Mouse (Mus musculus) gastrocnemius, adult 2 months (tissue): ENCODE data around the gene Oprl1. TPM values are rescaled to one million over a fixed set of nuclear protein-coding genes. Genes with fewer than 3 reads are reported as not detected.

Source experiments
- DNase-seq: peaks from one replicate; pipeline ENCODE4 v3.0.0; 2022
- H3K27ac ChIP-seq: fragments of 200-600 bp; 2 replicates; pipeline ENCODE4 v1.8.1; 2022; ENCODE audit warnings: mild to moderate bottlenecking
- H3K4me3 ChIP-seq: fragments of 200-600 bp; 2 replicates; pipeline ENCODE4 v1.8.1; 2022; ENCODE audit warnings: mild to moderate bottlenecking, moderate library complexity
- CTCF ChIP-seq: fragments of 200-600 bp; IDR thresholded peaks from 2 replicates; pipeline ENCODE4 v1.8.1; 2022; ENCODE audit warnings: antibody characterized with exemption, mild to moderate bottlenecking, moderate library complexity
- intact Hi-C: fragments of 180-260 bp; cut with DNase I; formaldehyde crosslinking; loops from one replicate; pipeline ENCODE4 v1.15.1; 2025
- long read RNA-seq, 2 experiments: library from polyadenylated mRNA; stranded (forward); transcript quantifications; one replicate each; pipeline ENCODE4 v2.0.0; 2021
- total RNA-seq, 2 experiments: library from RNA; stranded (reverse); gene quantifications; 2 replicates each; pipeline ENCODE4 v1.2.3; 2021

Gene Oprl1
- total RNA-seq = not detected
- long read RNA-seq, experiment 1 = 0 reads
- long read RNA-seq, experiment 2 = 0 reads

DNA sequence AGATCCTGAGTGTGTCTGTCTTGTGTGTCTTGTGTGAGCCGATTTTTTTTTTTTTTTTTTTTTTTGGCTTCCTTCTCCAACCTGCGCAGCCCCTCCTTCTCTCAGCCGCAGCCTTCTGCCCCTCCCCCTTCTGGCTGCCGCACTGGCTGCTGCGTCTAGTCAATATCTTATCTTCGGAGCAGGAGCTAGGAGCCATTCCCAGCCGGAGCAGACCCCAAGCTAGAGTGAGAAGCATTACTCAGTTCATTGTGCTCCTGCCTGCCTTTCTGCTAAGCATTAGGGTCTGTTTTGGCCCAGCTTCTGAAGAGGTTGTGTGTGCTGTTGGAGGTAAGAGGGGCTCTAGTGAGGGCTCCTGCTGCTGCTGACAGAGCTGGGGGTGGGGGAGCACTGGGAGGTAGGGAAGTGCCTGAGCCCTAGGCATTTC lies at the start of gene Oprl1:
TSS of gene Oprl1 (plus strand) at position 114 of the 424 bp plus-strand sequence.
- intact Hi-C loops = no loop called here
- Histone ChIP-seq H3K27ac (no peak within 1 kb of the TSS), H3K4me3 (no peak within 1 kb of the TSS)
- no peak for DNase-seq
- no peak for TF ChIP-seq CTCF

DNA sequence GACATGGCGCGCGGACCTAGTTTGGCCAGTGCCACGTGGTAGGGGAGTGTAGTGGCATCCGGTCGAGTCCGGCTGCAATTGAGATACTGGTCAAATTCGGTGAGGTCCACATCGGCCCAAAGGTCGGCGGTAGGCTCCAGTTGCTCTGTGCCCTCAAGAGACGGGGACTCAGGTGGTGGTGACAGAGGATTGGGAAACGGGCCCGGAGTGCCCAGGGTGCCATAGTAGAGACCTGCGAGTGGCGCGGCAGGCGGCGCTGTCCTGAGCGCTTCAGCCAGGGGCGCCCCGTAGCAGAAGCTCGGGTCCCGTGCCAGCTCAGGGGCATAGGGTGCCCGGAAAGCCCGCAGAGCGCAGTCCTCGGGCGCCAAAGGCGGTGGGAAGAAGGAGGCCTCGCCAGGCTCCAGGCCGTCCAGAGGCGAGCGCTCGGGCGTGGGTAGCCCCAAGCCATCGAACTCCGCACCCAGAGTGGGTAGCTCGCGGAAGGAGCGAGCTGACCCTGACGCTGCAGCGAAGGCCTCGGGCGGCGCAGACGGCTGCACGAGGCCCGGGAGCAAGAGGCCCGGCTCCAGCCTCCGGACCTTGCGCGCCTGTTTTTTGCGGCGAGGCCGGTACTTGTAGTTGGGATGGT lies 44.4 kb upstream of the Oprl1 start:
- Histone ChIP-seq H3K27ac (peak overlapping the region; percentile 90), H3K4me3 (peak overlapping the region; percentile 78)
- peak; percentile 46 for DNase-seq
- peak; percentile 44 for TF ChIP-seq CTCF
- intact Hi-C loops = no loop called here

DNA sequence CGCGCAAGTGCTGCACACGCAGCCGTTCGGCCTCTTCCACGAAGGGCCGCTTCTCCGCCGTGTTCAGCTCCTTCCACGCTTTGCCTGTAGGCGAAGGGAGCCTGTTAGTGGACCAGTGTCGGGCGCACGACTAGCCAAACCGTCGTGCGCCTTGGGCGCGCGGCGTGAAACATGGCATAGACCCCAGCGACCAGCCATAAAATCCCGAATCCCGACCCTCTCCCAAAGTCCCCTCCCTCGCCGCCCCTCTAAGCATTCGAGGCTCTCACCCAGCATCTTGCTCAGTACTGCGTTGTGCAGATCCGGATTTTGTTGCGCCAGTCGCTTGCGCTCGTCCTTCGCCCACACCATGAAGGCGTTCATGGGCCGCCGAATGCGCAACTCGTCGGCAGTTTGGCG lies 43.9 kb upstream of the Oprl1 start:
- no peak for TF ChIP-seq CTCF
- DNase-seq = no peak
- intact Hi-C loops = no loop called here
- Histone ChIP-seq H3K4me3 (peak overlapping the region; percentile 78), H3K27ac (peak overlapping the region; percentile 90)

DNA sequence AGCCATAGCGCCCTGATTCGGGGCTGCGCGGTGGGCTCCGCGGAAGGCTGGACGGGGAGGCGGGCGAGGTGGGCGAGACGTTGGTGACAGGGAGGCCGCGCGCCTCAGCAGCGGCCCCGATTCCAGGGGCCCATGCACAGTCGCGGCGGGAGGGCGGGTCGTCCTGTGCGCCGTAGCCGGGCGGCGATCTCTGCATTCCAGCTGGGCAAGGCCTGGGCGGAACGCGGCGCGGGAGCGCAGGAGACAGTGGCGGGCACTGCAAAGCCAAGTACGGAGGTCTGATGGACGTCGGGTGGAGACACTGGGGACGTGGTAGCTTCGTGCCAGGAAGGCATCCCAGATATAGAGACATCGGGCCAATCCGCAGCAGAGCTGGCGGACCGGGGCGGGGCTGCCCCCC lies 43.5 kb upstream of the Oprl1 start, which contains the start of gene Sox18:
TSS of gene Sox18 (minus strand) at position 315 of the 400 bp plus-strand sequence.
- H3K4me3 ChIP-seq = peak within 1 kb of the TSS; percentile 78
- peak; percentile 75 for DNase-seq
- no peak for TF ChIP-seq CTCF
- H3K27ac ChIP-seq = peak within 1 kb of the TSS; percentile 90
- intact Hi-C loops = no loop called here

DNA sequence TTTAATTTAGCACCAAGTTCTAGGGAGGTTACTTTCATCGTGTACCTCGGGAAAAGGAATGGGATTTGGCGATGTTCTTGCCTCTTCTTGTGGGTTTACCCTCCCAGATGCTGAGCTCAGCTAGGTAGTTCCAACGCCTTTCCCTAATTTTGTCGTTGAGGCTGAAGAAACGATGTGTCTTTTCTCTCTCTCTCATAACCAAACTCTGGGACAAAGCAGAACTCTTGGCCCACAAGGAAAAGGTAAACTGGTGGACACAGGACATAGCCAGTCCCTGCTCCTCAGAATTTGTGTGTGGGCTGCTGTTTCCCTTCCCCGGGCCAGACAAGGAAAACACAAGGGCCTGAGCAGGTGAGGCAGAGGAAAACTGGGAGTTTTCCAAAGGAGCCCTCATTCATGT lies 42.8 kb upstream of the Oprl1 start:
- intact Hi-C loops = no loop called here
- H3K27ac ChIP-seq = peak overlapping the region; percentile 90
- DNase-seq = no peak
- peak overlapping the region; percentile 78 for H3K4me3 ChIP-seq
- no peak for TF ChIP-seq CTCF

DNA sequence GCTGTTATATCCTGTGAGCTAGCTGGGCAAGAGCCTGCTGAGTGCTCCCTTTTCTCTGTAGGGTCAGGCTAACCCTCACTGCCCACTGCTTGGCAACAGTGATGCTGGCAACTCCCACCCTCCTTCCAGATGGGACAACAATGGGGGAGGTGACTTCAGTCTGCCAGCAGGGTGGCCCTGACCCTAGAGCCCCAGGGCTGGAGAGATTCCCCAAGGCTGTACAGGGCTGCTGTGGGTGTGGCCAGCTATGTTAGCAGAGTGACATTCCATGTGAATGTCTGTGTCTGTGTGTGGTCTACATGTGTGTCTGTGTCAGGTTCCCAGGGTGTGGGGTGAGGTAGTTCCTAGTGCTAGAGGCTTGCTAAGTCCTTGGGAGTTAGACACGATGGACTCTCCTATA lies 41.3 kb upstream of the Oprl1 start:
- peak overlapping the region; percentile 90 for H3K27ac ChIP-seq
- intact Hi-C loops = no loop called here
- TF ChIP-seq CTCF = no peak
- H3K4me3 ChIP-seq = no peak overlapping the region
- DNase-seq = no peak

DNA sequence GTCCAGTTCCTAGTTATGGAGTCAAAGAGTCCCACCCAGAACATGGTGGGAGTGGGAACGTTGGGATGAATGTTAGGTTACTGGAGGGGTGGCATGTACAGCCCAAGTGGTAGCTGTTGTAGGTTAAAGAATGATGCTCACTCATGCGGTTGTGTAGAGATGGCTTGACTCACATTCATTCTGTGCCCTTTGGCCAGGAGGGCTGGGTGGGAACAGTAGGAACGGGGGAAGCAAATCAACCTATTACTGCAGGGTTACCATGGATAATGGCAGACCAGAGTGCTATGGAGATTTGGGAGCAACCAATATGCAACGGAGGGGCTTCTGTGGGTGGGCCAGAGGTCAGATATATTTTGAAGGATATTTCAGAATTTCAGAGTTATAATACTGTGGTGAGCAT lies 39.9 kb upstream of the Oprl1 start:
- H3K4me3 ChIP-seq = peak overlapping the region; percentile 48
- intact Hi-C loops = no loop called here
- H3K27ac ChIP-seq = peak overlapping the region; percentile 90
- no peak for TF ChIP-seq CTCF
- no peak for DNase-seq

DNA sequence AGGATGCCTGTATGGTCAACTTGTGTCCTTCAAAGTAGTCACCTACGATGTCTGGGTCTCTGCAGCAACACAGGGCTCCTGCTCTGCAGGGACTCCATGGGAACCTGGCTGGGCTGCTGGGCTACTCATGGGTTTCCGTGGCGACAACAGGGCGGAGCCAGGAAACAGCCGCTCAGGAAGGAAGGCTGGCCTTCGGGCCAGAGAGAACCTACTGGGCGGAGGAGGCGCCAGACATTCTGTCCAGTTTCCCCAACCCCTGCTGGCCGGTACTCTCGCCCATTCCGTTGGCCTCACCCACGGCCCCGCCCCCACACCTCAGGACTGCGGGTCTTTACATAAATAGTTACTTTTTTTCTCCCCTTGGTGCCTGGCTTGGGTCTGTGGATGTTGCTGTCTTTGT lies 39.4 kb upstream of the Oprl1 start:
- peak; percentile 76 for DNase-seq
- intact Hi-C loops = no loop called here
- TF ChIP-seq CTCF = no peak
- Histone ChIP-seq H3K4me3 (peak overlapping the region; percentile 56), H3K27ac (peak overlapping the region; percentile 90)

DNA sequence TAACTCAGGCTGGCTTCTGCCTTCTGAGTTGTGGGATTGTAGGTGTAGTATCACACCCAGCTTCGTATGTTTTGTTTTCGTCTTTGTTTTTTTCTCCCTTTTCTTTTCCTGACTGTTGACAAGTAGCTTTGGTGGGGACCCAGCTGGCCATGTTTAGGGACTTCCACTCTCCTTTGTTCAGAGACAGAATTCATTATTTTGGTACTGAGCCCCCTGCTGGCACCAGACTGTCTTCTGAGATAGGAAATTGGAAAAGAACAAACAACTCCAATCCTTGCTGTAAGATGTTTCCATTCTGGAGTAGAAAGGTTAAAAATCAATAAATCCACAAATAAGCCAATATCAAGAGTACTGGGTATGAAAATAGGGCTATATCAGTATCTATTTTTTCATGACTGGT lies 38.4 kb upstream of the Oprl1 start:
- intact Hi-C loops = no loop called here

DNA sequence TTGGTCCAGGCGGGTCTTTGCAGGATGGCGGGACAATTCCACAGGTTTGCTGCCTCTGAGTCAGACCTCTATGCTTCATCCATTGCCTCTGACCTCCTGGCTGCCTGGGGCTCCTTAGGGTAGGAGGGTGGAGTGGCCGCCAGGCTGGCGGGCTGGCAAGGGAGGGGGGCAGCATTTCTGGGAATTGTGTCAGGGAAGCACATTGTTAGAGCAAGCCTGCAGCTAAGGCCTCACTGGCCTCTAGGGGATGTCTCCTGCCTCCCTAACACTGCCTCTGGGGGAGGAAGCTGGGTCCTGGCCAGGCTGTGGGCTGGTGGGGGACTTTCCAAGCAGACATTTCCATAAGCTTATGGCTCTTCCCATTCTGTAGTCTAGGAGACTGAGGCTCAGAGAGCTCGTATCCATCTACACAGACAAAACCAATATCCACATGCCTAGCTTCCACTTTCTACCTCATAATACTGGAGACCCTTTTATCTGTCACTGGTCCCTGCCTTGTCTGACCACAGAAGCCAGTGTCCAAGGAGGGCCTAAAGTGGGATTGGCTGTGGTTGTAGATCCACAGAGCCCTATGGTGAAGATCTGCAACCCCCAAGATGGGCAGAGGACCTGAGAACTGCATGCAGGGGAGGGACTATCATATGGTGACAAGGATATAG lies 37.6 kb upstream of the Oprl1 start:
- H3K4me3 ChIP-seq = peak overlapping the region; percentile 56
- H3K27ac ChIP-seq = peak overlapping the region; percentile 87
- DNase-seq = peak; percentile 59
- intact Hi-C loops = loop anchor here (1.0 kb wide), 1 partner anchor 18 kb away; no protein-coding TSS in a partner anchor
- TF ChIP-seq CTCF = peak; percentile 31

More for the DNA sequence above, 38.4 kb upstream of the Oprl1 start:
- TF ChIP-seq CTCF = peak; percentile 9; the same call in 1 of the 2 replicates
- DNase-seq = no peak
- peak overlapping the region; percentile 56 for H3K4me3 ChIP-seq
- H3K27ac ChIP-seq = peak overlapping the region; percentile 87

DNA sequence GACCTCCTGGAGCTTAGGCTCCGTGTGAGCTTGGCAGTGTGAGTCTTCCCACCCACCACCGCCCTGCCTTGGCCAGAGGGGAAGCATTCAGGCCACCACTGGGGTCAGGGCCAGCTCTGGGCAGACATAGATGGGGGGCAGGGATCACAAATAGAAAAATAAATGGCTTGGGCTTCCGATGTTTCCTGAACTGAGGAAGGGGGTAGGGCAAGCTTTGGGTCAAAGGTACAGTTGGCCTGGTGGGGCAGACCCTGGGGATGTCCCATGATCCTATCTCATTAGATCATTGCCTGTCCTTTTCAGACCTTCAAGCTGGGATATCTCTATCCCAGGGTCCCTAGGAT lies 37.1 kb upstream of the Oprl1 start:
- peak overlapping the region; percentile 87 for H3K27ac ChIP-seq
- peak overlapping the region; percentile 45 for H3K4me3 ChIP-seq
- no peak for DNase-seq
- TF ChIP-seq CTCF = no peak
- intact Hi-C loops = loop anchor here (1.0 kb wide), 1 partner anchor 18 kb away; no protein-coding TSS in a partner anchor

DNA sequence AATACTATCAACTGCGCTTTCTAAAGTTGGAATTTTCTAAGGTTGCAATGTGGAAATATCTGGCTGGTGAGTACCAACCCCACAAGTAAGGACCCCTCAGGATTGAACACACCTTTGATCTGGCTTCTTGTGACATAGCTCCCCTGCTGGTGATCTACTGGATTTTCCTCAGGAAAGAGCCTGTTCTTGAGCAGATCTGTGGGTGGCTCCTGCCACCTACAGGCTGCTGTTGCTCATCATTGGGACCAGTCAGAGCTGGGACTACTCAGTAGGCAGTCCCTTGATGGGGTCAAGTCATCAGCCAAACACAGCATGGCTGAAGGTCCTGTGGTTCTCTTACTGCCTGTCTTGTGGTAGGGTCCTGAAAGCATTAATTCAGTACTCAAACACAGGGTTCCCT lies 36.0 kb upstream of the Oprl1 start:
- Histone ChIP-seq H3K27ac (peak overlapping the region; percentile 92), H3K4me3 (no peak overlapping the region)
- DNase-seq = peak; percentile 79
- intact Hi-C loops = no loop called here
- TF ChIP-seq CTCF = peak; percentile 98

DNA sequence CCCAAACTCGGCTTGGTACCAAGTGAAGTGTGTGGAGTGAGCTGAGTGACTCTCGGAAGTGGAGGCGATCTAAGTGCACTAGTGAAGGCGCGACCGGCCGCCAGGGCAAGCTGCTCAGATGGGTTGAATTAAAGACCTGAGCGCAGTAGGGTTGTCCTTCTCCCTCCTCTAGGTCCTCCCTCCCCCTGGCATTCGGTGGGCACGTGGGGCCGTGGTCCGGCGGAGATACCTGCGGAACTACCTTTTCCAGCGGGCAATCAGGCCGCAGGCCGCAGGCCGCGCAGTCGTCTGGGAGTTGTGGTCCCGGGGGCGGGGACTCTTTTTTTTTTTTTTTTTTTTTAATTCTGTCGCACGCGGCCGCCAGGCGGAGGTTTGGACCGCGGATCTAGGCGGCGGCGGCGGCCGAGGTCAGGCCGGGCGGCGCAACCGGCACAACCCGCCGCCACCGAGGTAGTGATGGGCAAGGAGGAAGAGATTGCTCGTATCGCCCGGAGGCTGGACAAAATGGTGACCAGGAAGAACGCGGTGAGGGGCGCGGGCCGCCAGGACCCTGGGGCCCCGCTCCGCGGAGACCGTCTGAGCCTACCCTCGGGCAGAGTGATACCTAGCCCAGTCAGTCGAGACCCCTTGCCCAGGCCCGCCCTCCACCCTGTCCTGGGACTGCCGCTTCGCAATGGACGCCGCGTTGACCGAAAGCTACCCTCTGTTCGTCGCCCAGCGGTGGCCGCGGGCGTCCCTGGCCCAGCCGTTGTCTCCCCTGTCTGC lies 34.7 kb upstream of the Oprl1 start, which contains the start of gene Tcea2:
TSS of gene Tcea2 (plus strand) at position 360 of the 765 bp plus-strand sequence.
- DNase-seq = peak; percentile 85
- intact Hi-C loops = loop anchor here (10.0 kb wide), 1 partner anchor 185 kb away; the partner anchor contains the start of gene Polr3k
- TF ChIP-seq CTCF = peak; percentile 45
- Histone ChIP-seq H3K27ac (peak within 1 kb of the TSS; percentile 92), H3K4me3 (peak within 1 kb of the TSS; percentile 86)
